Comparison of ENCODE assay signal across 26 mouse cellular contexts in the genomic region with DNA sequence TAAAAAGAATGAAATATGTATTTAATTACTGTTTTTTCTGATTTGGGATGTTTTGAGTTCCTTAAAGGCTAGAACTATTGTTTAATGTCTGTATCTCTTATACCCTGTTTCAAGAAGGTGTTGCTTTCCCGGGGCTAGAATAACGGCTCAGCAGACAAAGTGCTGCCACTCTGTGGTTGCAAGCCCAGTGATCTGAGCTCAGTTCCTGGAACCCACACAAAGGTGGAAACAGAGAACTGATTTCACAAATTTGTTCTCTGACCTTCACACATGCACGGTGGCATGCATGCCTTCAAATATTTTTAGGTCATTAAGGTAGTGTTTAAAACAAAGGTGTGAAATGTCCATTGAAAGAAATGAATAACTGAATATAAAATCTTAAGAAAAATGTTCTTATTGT. TPM values are rescaled to one million over a fixed set of nuclear protein-coding genes. Genes with fewer than 3 reads are reported as not detected.
DNase-seq lines count a peak whose midpoint lies in the region; ATAC-seq and TF ChIP-seq lines count a peak whose summit lies in the region.
"Had no signal": no experiment of that assay in that cellular context is flagged by ENCODE, and none has a peak within 500 bp of the region (broad histone marks: within the 10 kb centered on the region; RNA-seq: fewer than 3 reads in every experiment).

No protein-coding gene starts in this region.

- no peak for TF ChIP-seq EP300 in heart, adult 2 months (IDR thresholded peaks at IDR 0.05; ENCODE audit: insufficient read depth, low read depth, low read length)

- DNase-seq in CD4-positive, CD25-positive, alpha-beta regulatory T cell, adult 2 months (ENCODE audit: low read depth, low spot score) = peak; percentile 31
- no peak for DNase-seq in heart, adult 2 months
- no peak for DNase-seq in midbrain, postnatal 0 days (ENCODE audit: low spot score)
- DNase-seq in midbrain, embryonic 11.5 days (ENCODE audit: low spot score, missing footprints) = no peak
- DNase-seq in induced T-regulatory cell, adult 2 months (ENCODE audit: low read depth) = peak; percentile 21
- DNase-seq in embryo, embryonic 10 days (ENCODE audit: low spot score) = no peak
- DNase-seq: adrenal gland, adult 2 months; cerebellum, adult 11-12 months; gastrocnemius, postnatal 14 days; heart, postnatal 4 days; kidney, postnatal 4 days; lung, adult 2 months; lung, postnatal 36 days; midbrain, embryonic 14.5 days; right cerebral cortex, postnatal 14 days had no signal

- peak; percentile 47 for TF ChIP-seq CTCF in heart, adult 2 months (IDR thresholded peaks at IDR 0.05)
- TF ChIP-seq CTCF in midbrain, postnatal 0 days (IDR thresholded peaks at IDR 0.05) = peak; percentile 19; the same call in 1 of the 2 replicates

- H3K9ac ChIP-seq in heart, adult 2 months (ENCODE audit: low read depth, low read length) = no peak overlapping the region
- H3K9ac ChIP-seq in heart, embryonic 12.5 days = no peak overlapping the region
- H3K9ac ChIP-seq in midbrain, postnatal 0 days (replicated peaks; ENCODE audit: low read length, poor library complexity, severe bottlenecking) = no peak overlapping the region
- no peak overlapping the region for H3K9ac ChIP-seq in midbrain, embryonic 11.5 days (ENCODE audit: low read length)
- H3K9ac ChIP-seq: hindbrain, embryonic 15.5 days; intestine, embryonic 15.5 days; liver, embryonic 12.5 days; neural tube, embryonic 12.5 days had no signal

- no peaks in the 10 kb centered on the region for H3K27me3 ChIP-seq in heart, adult 2 months (ENCODE audit: control insufficient read depth, insufficient read depth, low read length)
- no peaks in the 10 kb centered on the region for H3K27me3 ChIP-seq in heart, embryonic 12.5 days (replicated peaks)
- H3K27me3 ChIP-seq in midbrain, postnatal 0 days (ENCODE audit: insufficient read depth, low read length) = no peaks in the 10 kb centered on the region
- no peaks in the 10 kb centered on the region for H3K27me3 ChIP-seq in midbrain, embryonic 11.5 days (ENCODE audit: control insufficient read depth, insufficient read depth, low read length)
- H3K27me3 ChIP-seq: hindbrain, embryonic 15.5 days; intestine, embryonic 15.5 days; liver, embryonic 12.5 days; megakaryocyte, embryonic 14.5 days; neural tube, embryonic 12.5 days had no signal

- TF ChIP-seq POLR2A in heart, adult 2 months (IDR thresholded peaks at IDR 0.05; ENCODE audit: insufficient read depth, low read depth, low read length) = no peak

- H3K79me2 ChIP-seq in heart, adult 2 months (replicated peaks; ENCODE audit: control insufficient read depth, insufficient read depth, low read length) = peaks cover 7% of the 10 kb centered on the region

- peaks cover 15% of the 10 kb centered on the region for H3K4me1 ChIP-seq in heart, adult 2 months (ENCODE audit: control insufficient read depth, insufficient read depth, low read length)
- H3K4me1 ChIP-seq in heart, embryonic 12.5 days (replicated peaks) = peaks cover 26% of the 10 kb centered on the region
- H3K4me1 ChIP-seq in midbrain, postnatal 0 days (ENCODE audit: insufficient read depth, low read length) = peaks cover 11% of the 10 kb centered on the region; the same call in 1 of the 2 replicates
- peaks cover 6% of the 10 kb centered on the region; the same call in 1 of the 2 replicates for H3K4me1 ChIP-seq in midbrain, embryonic 11.5 days (ENCODE audit: control insufficient read depth, insufficient read depth, low read length)

- H3K4me3 ChIP-seq in heart, adult 2 months = no peak overlapping the region
- no peak overlapping the region for H3K4me3 ChIP-seq in heart, embryonic 12.5 days
- H3K4me3 ChIP-seq in midbrain, postnatal 0 days (ENCODE audit: low read depth, low read length) = no peak overlapping the region
- H3K4me3 ChIP-seq in midbrain, embryonic 11.5 days (ENCODE audit: low read depth, low read length) = no peak overlapping the region
- H3K4me3 ChIP-seq: forebrain, embryonic 10.5 days; hindbrain, embryonic 15.5 days; intestine, embryonic 15.5 days; limb, embryonic 10.5 days; liver, embryonic 12.5 days; megakaryocyte, embryonic 14.5 days; neural tube, embryonic 12.5 days had no signal

- H3K36me3 ChIP-seq in heart, adult 2 months (ENCODE audit: control insufficient read depth, insufficient read depth, low read length) = peaks cover 28% of the 10 kb centered on the region
- H3K36me3 ChIP-seq in heart, embryonic 12.5 days = peaks cover 4% of the 10 kb centered on the region; the same call in 1 of the 2 replicates
- H3K36me3 ChIP-seq in midbrain, postnatal 0 days (ENCODE audit: insufficient read depth, low read length) = no peaks in the 10 kb centered on the region
- H3K36me3 ChIP-seq in midbrain, embryonic 11.5 days (ENCODE audit: control insufficient read depth, insufficient read depth, low read length) = no peaks in the 10 kb centered on the region
- H3K36me3 ChIP-seq: hindbrain, embryonic 15.5 days; intestine, embryonic 15.5 days had no signal

- 44% methylated on average over 3 of the region's 3 CpGs for WGBS in heart, adult 2 months
- 63% methylated on average over 3 of the region's 3 CpGs for WGBS in heart, embryonic 12.5 days
- WGBS in midbrain, postnatal 0 days = 77% methylated on average over 3 of the region's 3 CpGs
- WGBS in midbrain, embryonic 11.5 days = 82% methylated on average over 3 of the region's 3 CpGs

- no peak overlapping the region for H3K27ac ChIP-seq in heart, adult 2 months
- H3K27ac ChIP-seq in heart, embryonic 12.5 days (ENCODE audit: poor library complexity, severe bottlenecking) = no peak overlapping the region
- no peak overlapping the region for H3K27ac ChIP-seq in midbrain, postnatal 0 days (ENCODE audit: low read depth, low read length)
- no peak overlapping the region for H3K27ac ChIP-seq in midbrain, embryonic 11.5 days (ENCODE audit: low read depth, low read length)
- H3K27ac ChIP-seq: forebrain, embryonic 10.5 days; hindbrain, embryonic 15.5 days; intestine, embryonic 15.5 days; limb, embryonic 10.5 days; liver, embryonic 12.5 days; neural tube, embryonic 12.5 days had no signal

- H3K9me3 ChIP-seq in heart, embryonic 12.5 days (replicated peaks) = no peaks in the 10 kb centered on the region
- no peaks in the 10 kb centered on the region for H3K9me3 ChIP-seq in midbrain, postnatal 0 days (ENCODE audit: low read length)
- H3K9me3 ChIP-seq in midbrain, embryonic 11.5 days (ENCODE audit: control insufficient read depth, low read length) = no peaks in the 10 kb centered on the region
- H3K9me3 ChIP-seq: forebrain, embryonic 10.5 days; G1E; hindbrain, embryonic 15.5 days; intestine, embryonic 15.5 days; limb, embryonic 10.5 days; liver, embryonic 12.5 days; megakaryocyte, embryonic 14.5 days; neural tube, embryonic 12.5 days had no signal

- H3K4me2 ChIP-seq in heart, embryonic 12.5 days = no peak overlapping the region
- H3K4me2 ChIP-seq in midbrain, postnatal 0 days (ENCODE audit: low read depth, low read length, poor library complexity, severe bottlenecking) = no peak overlapping the region
- no peak overlapping the region for H3K4me2 ChIP-seq in midbrain, embryonic 11.5 days
- H3K4me2 ChIP-seq: hindbrain, embryonic 15.5 days; intestine, embryonic 15.5 days; liver, embryonic 12.5 days; neural tube, embryonic 12.5 days had no signal

- no peak for ATAC-seq in CD4-positive, CD25-positive, alpha-beta regulatory T cell, adult 4 months
- no peak for ATAC-seq in heart, embryonic 12.5 days (ENCODE audit: insufficient number of reproducible peaks, low FRiP score)
- ATAC-seq in midbrain, postnatal 0 days (ENCODE audit: low FRiP score) = no peak
- no peak for ATAC-seq in midbrain, embryonic 11.5 days (ENCODE audit: low FRiP score)
- ATAC-seq: forebrain, embryonic 16.5 days; intestine, embryonic 15.5 days; liver, embryonic 12.5 days had no signal

- intact Hi-C loops in heart, adult 2 months (cut with DNase I) = no loop called here

RNA-seq across cellular contexts. Expression of a gene that starts 25.1 kb away (rescaled TPM):
- polyA plus RNA-seq in CD4-positive, CD25-positive, alpha-beta regulatory T cell, adult 4 months (2017; shearing (Covaris generic)) = 10 to 100 TPM in 1 of 2 experiments, 1 to 10 TPM in 1; 8.1 to 10.6 TPM
- 10 to 100 TPM; 27.7 to 28.8 TPM for total RNA-seq in heart, adult 2 months (2021)
- 13.0 and 23.6 TPM in 2 replicates for polyA plus RNA-seq in heart, adult 2 months (2012; rRNA removed)
- 39.5 and 42.8 TPM in 2 replicates for polyA plus RNA-seq in heart, embryonic 12.5 days (2016; fragmentation: Nextera tagmentation; extraction: Ambion mirVana)
- total RNA-seq in midbrain, postnatal 0 days (2014; rRNA removed) = 114 and 132 TPM in 2 replicates
- polyA plus RNA-seq in midbrain, postnatal 0 days (2015; fragmentation: Nextera tagmentation; extraction: Ambion mirVana) = 42.2 and 50.6 TPM in 2 replicates
- polyA plus RNA-seq in midbrain, embryonic 11.5 days (2014; fragmentation: Nextera tagmentation; extraction: Ambion mirVana) = 40.7 and 44.4 TPM in 2 replicates

Comparison
In these comparisons a context has a peak if more than half of its experiments do, and no peak if none do; other contexts are left out.
1. DNase-seq: peak in CD4-positive, CD25-positive, alpha-beta regulatory T cell, adult 2 months (single experiment) and induced T-regulatory cell, adult 2 months (single experiment); none in heart, adult 2 months (0 of 2), midbrain, postnatal 0 days (single experiment), midbrain, embryonic 11.5 days (single experiment) and embryo, embryonic 10 days (single experiment).